Mouse (Mus musculus): ENCODE results near the gene Git1. TPM values are rescaled to one million over a fixed set of nuclear protein-coding genes. Genes with fewer than 3 reads are reported as not detected.
A peak's percentile ranks its signal among the peaks of the same experiment; 100 is the strongest.

The Git1 gene
- polyA plus RNA-seq, 1 experiment from 2014 or later = 13.8 TPM

DNA sequence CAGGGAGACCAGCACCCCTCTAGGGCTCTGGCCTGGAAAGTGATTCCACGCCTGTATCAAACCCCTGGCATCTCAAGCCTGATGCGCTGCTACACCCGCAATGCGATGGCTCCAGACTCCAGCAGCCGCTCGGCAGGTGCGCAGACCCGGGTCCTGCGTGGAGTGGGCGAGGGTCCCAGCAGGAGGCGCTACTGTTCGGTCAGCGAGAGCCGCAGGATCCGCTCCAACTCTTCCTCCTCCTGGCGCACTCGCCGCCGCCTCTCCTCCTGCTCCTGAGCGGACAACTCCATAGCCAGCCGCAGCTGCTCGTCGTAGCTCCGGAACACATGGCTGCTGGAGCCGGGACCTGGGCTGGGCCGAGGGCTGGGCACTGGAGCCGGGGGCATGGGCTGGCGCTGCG, 22.0 kb upstream of the Git1 start:
- H3K9me3 ChIP-seq (ENCODE audit: control insufficient read depth, low read length) = no peaks in the 10 kb centered on the region
- DNase-seq (ENCODE audit: low spot score, missing footprints) (no peak), ATAC-seq (ENCODE audit: low FRiP score) (no peak)
- peaks cover 16% of the 10 kb centered on the region for H3K27me3 ChIP-seq (ENCODE audit: control insufficient read depth, insufficient read depth, low read length)
- H3K4me2 ChIP-seq = no peak overlapping the region
- H3K27ac ChIP-seq (ENCODE audit: low read depth, low read length) = no peak overlapping the region
- WGBS = 69% methylated on average over 28 of the region's 29 CpGs
- peaks cover 8% of the 10 kb centered on the region for H3K36me3 ChIP-seq (ENCODE audit: control insufficient read depth, insufficient read depth, low read length)
- no peak overlapping the region for H3K9ac ChIP-seq (ENCODE audit: low read length)
- H3K4me1 ChIP-seq (ENCODE audit: control insufficient read depth, insufficient read depth, low read length) = no peaks in the 10 kb centered on the region
- no peak overlapping the region for H3K4me3 ChIP-seq (ENCODE audit: low read depth, low read length)

GRCm38 (mm10) chr11:77472775-77473174, 20.6 kb upstream of the Git1 start:
- Histone ChIP-seq H3K9ac (ENCODE audit: low read length) (no peak overlapping the region), H3K27ac (ENCODE audit: low read depth, low read length) (no peak overlapping the region), H3K27me3 (ENCODE audit: control insufficient read depth, insufficient read depth, low read length) (peaks cover 3% of the 10 kb centered on the region), H3K4me2 (no peak overlapping the region), H3K9me3 (ENCODE audit: control insufficient read depth, low read length) (no peaks in the 10 kb centered on the region), H3K4me1 (ENCODE audit: control insufficient read depth, insufficient read depth, low read length) (no peaks in the 10 kb centered on the region), H3K4me3 (ENCODE audit: low read depth, low read length) (no peak overlapping the region), H3K36me3 (ENCODE audit: control insufficient read depth, insufficient read depth, low read length) (peaks cover 8% of the 10 kb centered on the region)
- WGBS = 90% methylated on average over 16 of the region's 16 CpGs
- ATAC-seq (ENCODE audit: low FRiP score) (no peak), DNase-seq (ENCODE audit: low spot score, missing footprints) (no peak)

DNA sequence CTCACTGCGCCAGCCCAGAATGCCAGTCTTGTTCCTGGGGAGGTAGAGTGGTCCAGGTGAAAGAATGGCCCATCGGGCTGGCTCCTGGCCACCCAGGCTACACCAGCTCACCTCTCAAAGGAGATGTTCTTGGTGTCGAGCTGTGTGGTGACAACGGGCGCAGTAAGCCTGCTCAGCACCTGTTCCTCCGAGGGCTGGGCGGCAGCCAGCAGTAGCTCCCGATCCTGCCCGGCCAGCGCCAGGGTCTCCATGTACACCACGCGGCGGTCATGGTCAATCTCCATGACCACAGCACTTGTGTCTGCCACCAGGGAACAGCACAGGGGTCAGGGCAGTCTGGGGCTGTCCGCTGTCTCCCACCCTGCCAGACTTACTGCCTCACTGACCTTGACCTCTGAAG, 17.1 kb upstream of the Git1 start:
- Histone ChIP-seq H3K9me3 (ENCODE audit: control insufficient read depth, low read length) (no peaks in the 10 kb centered on the region), H3K4me1 (ENCODE audit: control insufficient read depth, insufficient read depth, low read length) (no peaks in the 10 kb centered on the region), H3K27ac (ENCODE audit: low read depth, low read length) (no peak overlapping the region), H3K4me3 (ENCODE audit: low read depth, low read length) (no peak overlapping the region), H3K9ac (ENCODE audit: low read length) (no peak overlapping the region), H3K27me3 (ENCODE audit: control insufficient read depth, insufficient read depth, low read length) (no peaks in the 10 kb centered on the region), H3K36me3 (ENCODE audit: control insufficient read depth, insufficient read depth, low read length) (peaks cover 7% of the 10 kb centered on the region), H3K4me2 (no peak overlapping the region)
- DNase-seq (ENCODE audit: low spot score, missing footprints) = no peak
- 92% methylated on average over 14 of the region's 14 CpGs for WGBS
- no peak for ATAC-seq (ENCODE audit: low FRiP score)

GRCm38 (mm10) chr11:77476895-77477294, 16.5 kb upstream of the Git1 start:
- H3K9ac ChIP-seq (ENCODE audit: low read length) = no peak overlapping the region
- peaks cover 1% of the 10 kb centered on the region; the same call in 1 of the 2 replicates for H3K36me3 ChIP-seq (ENCODE audit: control insufficient read depth, insufficient read depth, low read length)
- H3K4me2 ChIP-seq = no peak overlapping the region
- H3K27me3 ChIP-seq (ENCODE audit: control insufficient read depth, insufficient read depth, low read length) = no peaks in the 10 kb centered on the region
- ATAC-seq (ENCODE audit: low FRiP score) = no peak
- no peak for DNase-seq (ENCODE audit: low spot score, missing footprints)
- no peak overlapping the region for H3K27ac ChIP-seq (ENCODE audit: low read depth, low read length)
- H3K4me1 ChIP-seq (ENCODE audit: control insufficient read depth, insufficient read depth, low read length) = no peaks in the 10 kb centered on the region
- WGBS = 93% methylated on average over 6 of the region's 6 CpGs
- H3K9me3 ChIP-seq (ENCODE audit: control insufficient read depth, low read length) = no peaks in the 10 kb centered on the region
- H3K4me3 ChIP-seq (ENCODE audit: low read depth, low read length) = no peak overlapping the region

- Histone ChIP-seq H3K4me1 (ENCODE audit: control insufficient read depth, insufficient read depth, low read length) (peaks cover 23% of the 10 kb centered on the region), H3K9ac (ENCODE audit: low read length) (no peak overlapping the region), H3K9me3 (ENCODE audit: control insufficient read depth, low read length) (no peaks in the 10 kb centered on the region), H3K4me2 (no peak overlapping the region), H3K4me3 (ENCODE audit: low read depth, low read length) (no peak overlapping the region), H3K36me3 (ENCODE audit: control insufficient read depth, insufficient read depth, low read length) (no peaks in the 10 kb centered on the region), H3K27me3 (ENCODE audit: control insufficient read depth, insufficient read depth, low read length) (no peaks in the 10 kb centered on the region), H3K27ac (ENCODE audit: low read depth, low read length) (no peak overlapping the region)
- 79% methylated on average over 3 of the region's 3 CpGs for WGBS
- ATAC-seq (ENCODE audit: low FRiP score) (no peak), DNase-seq (ENCODE audit: low spot score, missing footprints) (no peak)
Measured at GRCm38 (mm10) chr11:77483043-77483442, 10.3 kb upstream of the Git1 start.

DNA sequence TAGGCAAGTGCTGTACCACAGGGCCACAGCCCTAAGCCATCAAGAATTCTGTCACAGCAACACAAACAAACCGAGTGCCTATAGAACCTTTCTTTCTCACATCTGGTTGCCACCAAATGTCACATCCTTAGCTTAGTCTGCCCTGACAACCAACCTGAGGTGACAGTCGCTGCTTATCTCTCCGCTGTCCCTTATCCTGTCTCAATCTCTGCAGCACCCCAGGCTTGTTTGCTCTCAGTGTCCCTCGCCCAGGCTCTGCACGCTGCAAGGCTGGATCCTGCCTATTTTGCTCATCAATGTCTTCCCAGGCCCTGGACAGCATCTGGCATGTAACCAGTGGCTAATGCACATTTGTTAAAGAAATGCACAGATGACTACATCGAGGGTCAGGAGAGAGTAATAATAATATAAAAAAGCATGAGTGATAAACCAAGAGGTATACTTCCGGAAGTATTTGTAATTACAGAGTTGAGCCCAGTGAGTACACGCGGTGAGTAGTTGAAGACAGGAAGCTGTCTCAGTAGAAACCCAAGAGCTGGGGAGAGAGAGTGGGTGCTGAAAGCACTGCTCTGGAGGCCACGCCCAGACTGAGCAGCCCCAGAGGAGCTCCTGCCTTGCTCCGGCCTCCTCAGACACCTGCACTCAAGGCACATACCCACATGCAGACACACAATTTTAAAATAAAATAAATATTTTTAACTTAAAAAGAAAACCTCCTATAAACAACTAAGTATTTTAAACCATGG, 9.7 kb upstream of the Git1 start:
- ATAC-seq (ENCODE audit: low FRiP score) (no peak), DNase-seq (ENCODE audit: low spot score, missing footprints) (no peak)
- no peak overlapping the region for H3K9ac ChIP-seq (ENCODE audit: low read length)
- no peak overlapping the region for H3K4me3 ChIP-seq (ENCODE audit: low read depth, low read length)
- H3K9me3 ChIP-seq (ENCODE audit: control insufficient read depth, low read length) = no peaks in the 10 kb centered on the region
- H3K36me3 ChIP-seq (ENCODE audit: control insufficient read depth, insufficient read depth, low read length) = no peaks in the 10 kb centered on the region
- no peak overlapping the region for H3K4me2 ChIP-seq
- H3K27me3 ChIP-seq (ENCODE audit: control insufficient read depth, insufficient read depth, low read length) = no peaks in the 10 kb centered on the region
- H3K4me1 ChIP-seq (ENCODE audit: control insufficient read depth, insufficient read depth, low read length) = peaks cover 29% of the 10 kb centered on the region
- 75% methylated on average over 11 of the region's 11 CpGs for WGBS
- no peak overlapping the region for H3K27ac ChIP-seq (ENCODE audit: low read depth, low read length)

GRCm38 (mm10) chr11:77485229-77485628, 8.1 kb upstream of the Git1 start:
- H3K27me3 ChIP-seq (ENCODE audit: control insufficient read depth, insufficient read depth, low read length) = no peaks in the 10 kb centered on the region
- no peaks in the 10 kb centered on the region for H3K36me3 ChIP-seq (ENCODE audit: control insufficient read depth, insufficient read depth, low read length)
- H3K4me2 ChIP-seq = no peak overlapping the region
- no peak overlapping the region for H3K27ac ChIP-seq (ENCODE audit: low read depth, low read length)
- H3K4me1 ChIP-seq (ENCODE audit: control insufficient read depth, insufficient read depth, low read length) = peaks cover 36% of the 10 kb centered on the region
- H3K4me3 ChIP-seq (ENCODE audit: low read depth, low read length) = no peak overlapping the region
- no peak overlapping the region for H3K9ac ChIP-seq (ENCODE audit: low read length)
- no peak for ATAC-seq (ENCODE audit: low FRiP score)
- DNase-seq (ENCODE audit: low spot score, missing footprints) = no peak
- WGBS = 66% methylated on average over 6 of the region's 6 CpGs
- H3K9me3 ChIP-seq (ENCODE audit: control insufficient read depth, low read length) = no peaks in the 10 kb centered on the region

DNA sequence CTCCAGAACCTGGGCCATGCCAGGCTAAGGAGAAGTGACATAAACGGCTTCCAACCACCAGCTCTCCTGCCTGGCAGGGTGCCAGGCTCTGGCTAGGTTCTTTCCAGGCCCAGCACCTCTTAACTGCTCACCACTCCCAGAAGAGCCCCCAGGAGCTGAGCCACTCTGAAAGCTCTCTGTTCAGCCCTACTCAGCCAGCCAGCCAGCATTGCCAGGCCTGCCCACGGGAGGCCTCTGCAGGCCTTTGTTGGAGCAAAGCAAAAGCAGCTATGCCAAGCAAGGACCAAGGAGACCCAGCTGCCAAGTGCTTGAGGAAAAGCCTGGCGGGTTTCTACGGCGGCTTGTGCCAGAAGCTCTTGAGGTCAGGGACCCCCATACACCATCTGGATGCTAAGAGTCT, 6.6 kb upstream of the Git1 start:
- H3K27me3 ChIP-seq (ENCODE audit: control insufficient read depth, insufficient read depth, low read length) = no peaks in the 10 kb centered on the region
- peaks cover 47% of the 10 kb centered on the region for H3K4me1 ChIP-seq (ENCODE audit: control insufficient read depth, insufficient read depth, low read length)
- no peak for DNase-seq (ENCODE audit: low spot score, missing footprints)
- no peak overlapping the region for H3K4me3 ChIP-seq (ENCODE audit: low read depth, low read length)
- no peak for ATAC-seq (ENCODE audit: low FRiP score)
- no peaks in the 10 kb centered on the region for H3K9me3 ChIP-seq (ENCODE audit: control insufficient read depth, low read length)
- H3K27ac ChIP-seq (ENCODE audit: low read depth, low read length) = no peak overlapping the region
- no peak overlapping the region; the same call in 1 of the 2 replicates for H3K9ac ChIP-seq (ENCODE audit: low read length)
- H3K4me2 ChIP-seq = peak overlapping the region; percentile 9; the same call in 1 of the 2 replicates
- H3K36me3 ChIP-seq (ENCODE audit: control insufficient read depth, insufficient read depth, low read length) = no peaks in the 10 kb centered on the region
- 77% methylated on average over 5 of the region's 5 CpGs for WGBS

GRCm38 (mm10) chr11:77488771-77489581, 4.4 kb upstream of the Git1 start:
- WGBS = 2% methylated on average over 55 of the region's 55 CpGs

More at GRCm38 (mm10) chr11:77488771-77489581, 4.4 kb upstream of the Git1 start:
- Histone ChIP-seq H3K27me3 (ENCODE audit: control insufficient read depth, insufficient read depth, low read length) (no peaks in the 10 kb centered on the region), H3K9ac (ENCODE audit: low read length) (peak overlapping the region; percentile 96), H3K9me3 (ENCODE audit: control insufficient read depth, low read length) (no peaks in the 10 kb centered on the region), H3K27ac (ENCODE audit: low read depth, low read length) (no peak overlapping the region), H3K4me3 (ENCODE audit: low read depth, low read length) (peak overlapping the region; percentile 90), H3K36me3 (ENCODE audit: control insufficient read depth, insufficient read depth, low read length) (no peaks in the 10 kb centered on the region), H3K4me2 (peak overlapping the region; percentile 90), H3K4me1 (ENCODE audit: control insufficient read depth, insufficient read depth, low read length) (peaks cover 57% of the 10 kb centered on the region)
- ATAC-seq (ENCODE audit: low FRiP score) (0 out of 2 replicates have a peak, but pooled peaks have one; percentile 0), DNase-seq (ENCODE audit: low spot score, missing footprints) (peak; percentile 95)

All from midbrain, embryonic 11.5 days (tissue).